Comparison of ENCODE assay signal across 27 mouse cellular contexts in genomic region chr10:103832063-103832462, GRCm38 (mm10).
A peak's percentile ranks its signal among the peaks of the same experiment; 100 is the strongest.
DNase-seq lines count a peak whose midpoint lies in the region; ATAC-seq and TF ChIP-seq lines count a peak whose summit lies in the region.
"Had no signal": no experiment of that assay in that cellular context is flagged by ENCODE, and none has a peak within 500 bp of the region (broad histone marks: within the 10 kb centered on the region; RNA-seq: fewer than 3 reads in every experiment).

No protein-coding gene starts in this region.

- WGBS in embryonic facial prominence, embryonic 14.5 days: 56% methylated on average over 2 of the region's 2 CpGs
- WGBS in embryonic facial prominence, embryonic 10.5 days: 66% methylated on average over 2 of the region's 2 CpGs
- WGBS in hindbrain, postnatal 0 days: 36% methylated on average over 2 of the region's 2 CpGs
- 47% methylated on average over 2 of the region's 2 CpGs for WGBS in hindbrain, embryonic 13.5 days
- 78% methylated on average over 2 of the region's 2 CpGs for WGBS in thymus, adult 2 months

- H3K4me2 ChIP-seq in embryonic facial prominence, embryonic 14.5 days (ENCODE audit: low read depth, low read length): no peak overlapping the region
- H3K4me2 ChIP-seq in hindbrain, postnatal 0 days (ENCODE audit: low read depth, low read length): no peak overlapping the region
- H3K4me2 ChIP-seq in hindbrain, embryonic 13.5 days: no peak overlapping the region
- H3K4me2 ChIP-seq: embryonic facial prominence, embryonic 13.5 days; forebrain, embryonic 12.5 days; heart, embryonic 11.5 days; hindbrain, embryonic 12.5 days had no signal

- H3K9ac ChIP-seq in embryonic facial prominence, embryonic 14.5 days (ENCODE audit: low read depth, low read length): no peak overlapping the region
- H3K9ac ChIP-seq in hindbrain, postnatal 0 days (replicated peaks; ENCODE audit: low read length): no peak overlapping the region
- no peak overlapping the region for H3K9ac ChIP-seq in hindbrain, embryonic 13.5 days
- H3K9ac ChIP-seq: embryonic facial prominence, embryonic 13.5 days; forebrain, embryonic 12.5 days; forebrain, postnatal 0 days; hindbrain, embryonic 12.5 days had no signal

- no peak overlapping the region for H3K27ac ChIP-seq in embryonic facial prominence, embryonic 14.5 days (replicated peaks; ENCODE audit: low read depth, low read length)
- H3K27ac ChIP-seq in embryonic facial prominence, embryonic 10.5 days (replicated peaks): no peak overlapping the region
- no peak overlapping the region for H3K27ac ChIP-seq in hindbrain, postnatal 0 days
- H3K27ac ChIP-seq in hindbrain, embryonic 13.5 days: no peak overlapping the region
- no peak overlapping the region for H3K27ac ChIP-seq in thymus, adult 2 months (ENCODE audit: control insufficient read depth, insufficient read depth, low read length)
- H3K27ac ChIP-seq: embryonic facial prominence, embryonic 13.5 days; forebrain, embryonic 12.5 days; gastrocnemius, adult 2 months; hindbrain, embryonic 12.5 days had no signal

- TF ChIP-seq CTCF in hindbrain, postnatal 0 days (IDR thresholded peaks at IDR 0.05; ENCODE audit: low read depth): no peak
- no peak for TF ChIP-seq CTCF in thymus, adult 2 months (IDR thresholded peaks at IDR 0.05; ENCODE audit: borderline replicate concordance, control insufficient read depth, extremely low read depth, insufficient read depth, low read length, poor library complexity)

- no peak for ATAC-seq in embryonic facial prominence, embryonic 14.5 days (ENCODE audit: low read depth)
- ATAC-seq in hindbrain, postnatal 0 days: no peak
- ATAC-seq in hindbrain, embryonic 13.5 days (ENCODE audit: low FRiP score): no peak
- ATAC-seq: forebrain, postnatal 0 days; hindbrain, embryonic 16.5 days; inflammation-experienced regulatory T-cells, adult 6 months; intestine, embryonic 16.5 days had no signal

- TF ChIP-seq POLR2A in thymus, adult 2 months (IDR thresholded peaks at IDR 0.05; ENCODE audit: control insufficient read depth, extremely low read depth, insufficient read depth, low read length, poor library complexity): no peak

- H3K4me1 ChIP-seq in embryonic facial prominence, embryonic 14.5 days (ENCODE audit: control insufficient read depth, insufficient read depth, low read length): peaks cover 3% of the 10 kb centered on the region; the same call in 1 of the 2 replicates
- no peaks in the 10 kb centered on the region for H3K4me1 ChIP-seq in embryonic facial prominence, embryonic 10.5 days
- no peaks in the 10 kb centered on the region for H3K4me1 ChIP-seq in hindbrain, postnatal 0 days (ENCODE audit: insufficient read depth, low read length)
- H3K4me1 ChIP-seq in hindbrain, embryonic 13.5 days (replicated peaks): no peaks in the 10 kb centered on the region
- H3K4me1 ChIP-seq in thymus, adult 2 months (replicated peaks; ENCODE audit: control insufficient read depth, insufficient read depth, low read length): no peaks in the 10 kb centered on the region
- H3K4me1 ChIP-seq: embryonic facial prominence, embryonic 13.5 days; forebrain, embryonic 12.5 days; hindbrain, embryonic 12.5 days had no signal

- H3K27me3 ChIP-seq in embryonic facial prominence, embryonic 14.5 days (replicated peaks; ENCODE audit: control insufficient read depth, insufficient read depth, low read length): no peaks in the 10 kb centered on the region
- no peaks in the 10 kb centered on the region for H3K27me3 ChIP-seq in embryonic facial prominence, embryonic 10.5 days (replicated peaks; ENCODE audit: low read depth, poor library complexity, severe bottlenecking)
- H3K27me3 ChIP-seq in hindbrain, postnatal 0 days (ENCODE audit: insufficient read depth, low read length): no peaks in the 10 kb centered on the region
- no peaks in the 10 kb centered on the region for H3K27me3 ChIP-seq in hindbrain, embryonic 13.5 days
- H3K27me3 ChIP-seq in thymus, adult 2 months (ENCODE audit: control insufficient read depth, insufficient read depth, low read length): no peaks in the 10 kb centered on the region
- H3K27me3 ChIP-seq: CH12.LX; embryonic facial prominence, embryonic 13.5 days; forebrain, embryonic 12.5 days; hindbrain, embryonic 12.5 days had no signal

- H3K4me3 ChIP-seq in embryonic facial prominence, embryonic 14.5 days (ENCODE audit: low read depth, low read length): no peak overlapping the region
- no peak overlapping the region for H3K4me3 ChIP-seq in embryonic facial prominence, embryonic 10.5 days
- no peak overlapping the region for H3K4me3 ChIP-seq in hindbrain, postnatal 0 days (ENCODE audit: low read length)
- H3K4me3 ChIP-seq in hindbrain, embryonic 13.5 days: no peak overlapping the region
- H3K4me3 ChIP-seq in thymus, adult 2 months (ENCODE audit: control insufficient read depth, insufficient read depth, low read length): no peak overlapping the region
- H3K4me3 ChIP-seq: embryonic facial prominence, embryonic 13.5 days; forebrain, embryonic 12.5 days; gastrocnemius, adult 2 months; hindbrain, embryonic 12.5 days had no signal

- no peaks in the 10 kb centered on the region for H3K36me3 ChIP-seq in embryonic facial prominence, embryonic 14.5 days (ENCODE audit: control insufficient read depth, insufficient read depth, low read length)
- no peaks in the 10 kb centered on the region for H3K36me3 ChIP-seq in embryonic facial prominence, embryonic 10.5 days (replicated peaks)
- H3K36me3 ChIP-seq in hindbrain, postnatal 0 days (ENCODE audit: insufficient read depth, low read length): no peaks in the 10 kb centered on the region
- H3K36me3 ChIP-seq in hindbrain, embryonic 13.5 days: no peaks in the 10 kb centered on the region
- H3K36me3 ChIP-seq in thymus, adult 2 months (ENCODE audit: control insufficient read depth, insufficient read depth, low read length): no peaks in the 10 kb centered on the region
- H3K36me3 ChIP-seq: embryonic facial prominence, embryonic 13.5 days; forebrain, embryonic 12.5 days; G1E; hindbrain, embryonic 12.5 days had no signal

- DNase-seq in embryonic facial prominence, embryonic 14.5 days (ENCODE audit: low spot score): peak; percentile 31
- no peak for DNase-seq in embryonic facial prominence, embryonic 10.5 days (ENCODE audit: low spot score)
- DNase-seq in hindbrain, postnatal 0 days (ENCODE audit: low spot score): peak; percentile 7
- peak; percentile 81 for DNase-seq in Muller cell, postnatal 12 days (ENCODE audit: inconsistent ontology term)
- DNase-seq in retina, postnatal 7 days (ENCODE audit: low read depth, low spot score): peak; percentile 5
- no peak for DNase-seq in thymus, adult 2 months
- DNase-seq: adrenal gland, adult 2 months; adrenal gland, postnatal 14 days; B cell, adult 2 months; cerebellum, adult 11-12 months; cerebellum, adult 8-10 months; cerebellum, postnatal 10 days; cerebellum, postnatal 36 days; forebrain, postnatal 0 days; gastrocnemius, adult 2 months; gastrocnemius, postnatal 14 days; heart, adult 11 months had no signal

- H3K9me3 ChIP-seq in embryonic facial prominence, embryonic 14.5 days (ENCODE audit: control insufficient read depth, low read length): no peaks in the 10 kb centered on the region
- H3K9me3 ChIP-seq in embryonic facial prominence, embryonic 10.5 days: no peaks in the 10 kb centered on the region
- H3K9me3 ChIP-seq in hindbrain, postnatal 0 days (ENCODE audit: low read length): no peaks in the 10 kb centered on the region
- H3K9me3 ChIP-seq in hindbrain, embryonic 13.5 days: no peaks in the 10 kb centered on the region
- H3K9me3 ChIP-seq: embryonic facial prominence, embryonic 13.5 days; forebrain, embryonic 12.5 days; hindbrain, embryonic 12.5 days had no signal

Comparison
In these comparisons a context has a peak if more than half of its experiments do, and no peak if none do; other contexts are left out.
1. DNase-seq: peak in embryonic facial prominence, embryonic 14.5 days (single experiment), hindbrain, postnatal 0 days (single experiment), Muller cell, postnatal 12 days (single experiment) and retina, postnatal 7 days (single experiment); none in embryonic facial prominence, embryonic 10.5 days (single experiment) and thymus, adult 2 months (single experiment).